Mouse (Mus musculus) adrenal gland, postnatal 14 days (tissue): Measurements from ENCODE around the gene Olfr1416. TPM values are rescaled to one million over a fixed set of nuclear protein-coding genes. Genes with fewer than 3 reads are reported as not detected.

Source experiments
- DNase-seq: peaks from one replicate; pipeline ENCODE4 v3.0.0; 2021; ENCODE audit warnings: mixed read lengths
- microRNA-seq, 2 experiments: library from miRNA; unstranded; fragments of <30 nt; microRNA quantifications; one replicate each; pipeline ENCODE4 v1.2.0; 2021
- total RNA-seq: library from RNA; stranded (reverse); gene quantifications from 2 replicates; pipeline ENCODE4 v1.2.3, GENCODE M21; 2021

The Olfr1416 gene
- total RNA-seq, 1 experiment from 2014 or later, result not detected

DNA sequence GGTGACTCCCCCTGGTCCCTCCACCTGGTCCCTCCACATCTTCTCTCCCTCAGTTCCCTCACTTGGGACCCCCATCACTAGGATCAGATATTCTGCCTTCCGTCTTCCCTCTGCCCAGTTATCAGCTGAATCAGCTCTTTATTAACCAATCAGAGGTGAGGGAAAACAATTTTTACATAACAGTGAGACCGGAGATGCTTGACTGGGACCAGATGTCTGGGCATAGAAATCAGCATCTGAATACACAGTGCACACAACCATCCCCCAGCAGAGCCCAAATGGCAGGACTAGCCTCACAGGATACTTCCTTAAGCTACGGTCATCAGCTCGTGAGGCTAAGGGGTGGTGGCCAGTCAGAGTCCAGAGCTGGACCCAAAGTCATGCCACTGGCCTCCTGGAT, 52.8 kb downstream of the Olfr1416 start:
- DNase-seq, result no peak

DNA sequence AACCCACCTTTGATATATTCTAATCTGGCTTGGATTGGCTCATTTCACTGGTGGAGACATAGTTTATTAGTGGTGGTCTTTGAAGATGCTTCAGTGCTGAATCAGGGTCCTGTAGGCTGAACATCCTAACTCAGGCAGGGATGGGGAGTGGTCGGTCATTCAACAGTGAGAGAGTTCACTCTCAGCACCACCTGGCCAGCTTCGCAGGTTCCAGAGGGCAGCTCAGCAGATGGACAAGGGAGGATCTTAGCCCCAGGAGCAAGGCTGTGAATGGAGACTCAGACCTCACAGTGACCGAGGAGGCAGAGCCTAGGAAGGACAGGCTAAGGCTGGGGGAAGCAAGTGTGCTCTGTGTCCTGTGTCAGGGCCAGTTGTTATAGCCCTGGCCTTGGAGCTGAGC, 53.5 kb downstream of the Olfr1416 start:
- no peak for DNase-seq

DNA sequence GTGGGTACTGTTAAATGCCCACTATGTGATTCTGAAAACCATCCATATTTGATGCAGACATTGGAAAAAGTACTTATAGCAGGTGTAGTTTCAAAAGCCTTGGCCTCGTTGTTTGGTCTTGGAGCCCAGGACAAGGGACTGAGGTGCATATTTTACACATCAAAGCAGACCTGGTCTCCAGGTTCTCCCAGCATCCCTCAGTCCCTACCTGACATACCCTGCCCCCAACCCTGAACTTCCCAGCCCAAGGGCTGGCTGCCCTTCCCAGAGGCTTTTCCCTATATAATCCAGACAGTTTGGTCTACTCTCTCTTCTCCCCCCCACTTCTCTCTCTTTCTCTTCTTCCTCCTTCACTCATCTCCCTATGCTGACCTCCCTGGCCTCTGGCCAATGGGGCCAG, 53.9 kb downstream of the Olfr1416 start:
- DNase-seq, result no peak

Small RNA genes within 50 kb of the gene (microRNA-seq; reads per million reads assigned to microRNA genes)
- gene Mir6900, result 1.3 to 3.4 reads per million in 2 experiments

Other genes starting within 250 kb of the Olfr1416 start
- 626 and 670 TPM in 2 replicates for gene Ndufa10, start 11.3 kb downstream of the Olfr1416 start, total RNA-seq
- not detected in 2 replicates for gene Olfr1415, start 11.0 kb upstream of the Olfr1416 start, total RNA-seq
- gene Olfr1414, start 33.5 kb upstream of the Olfr1416 start, total RNA-seq, result not detected in 2 replicates
- not detected in 2 replicates for gene Olfr1413, start 86.2 kb upstream of the Olfr1416 start, total RNA-seq
- gene Olfr1412, start 100.7 kb upstream of the Olfr1416 start, total RNA-seq, result not detected in 2 replicates
- not detected in 2 replicates for gene Olfr1411, start 109.3 kb upstream of the Olfr1416 start, total RNA-seq
- gene Olfr1410, start 120.7 kb upstream of the Olfr1416 start, total RNA-seq, result not detected in 2 replicates
- gene Olfr12, start 132.7 kb upstream of the Olfr1416 start, total RNA-seq, result not detected in 2 replicates
- 264 and 268 TPM in 2 replicates for gene Cops9, start 156.9 kb upstream of the Olfr1416 start, total RNA-seq
- not detected in 2 replicates for gene Otos, start 163.7 kb upstream of the Olfr1416 start, total RNA-seq